Mouse (Mus musculus) spleen, adult 2 months (tissue): ENCODE results near the gene Wipf2. TPM values are rescaled to one million over a fixed set of nuclear protein-coding genes. Genes with fewer than 3 reads are reported as not detected.

Experiments
- DNase-seq, 2 experiments: peaks; one replicate each; pipeline versions ENCODE4 v3.0.0 to v3.0.0-alpha.2; 2012 to 2021; ENCODE audit warnings: low spot score in 2 of 2, low read depth in 1 of 2
- H3K27ac ChIP-seq: fragments of 200-500 bp; 2 replicates; pipeline ENCODE4 v1.5.1; 2012; ENCODE audit warnings: low read length, inconsistent platforms; ENCODE audit not compliant: insufficient read depth
- H3K27me3 ChIP-seq: fragments of 200-500 bp; 2 replicates; pipeline ENCODE4 v1.6.1; 2012; ENCODE audit warnings: mild to moderate bottlenecking, moderate library complexity, low read length, inconsistent platforms; ENCODE audit not compliant: control insufficient read depth, insufficient read depth
- H3K36me3 ChIP-seq: fragments of 200-500 bp; 2 replicates; pipeline ENCODE4 v1.6.1; 2012; ENCODE audit warnings: mild to moderate bottlenecking, low read length, inconsistent platforms; ENCODE audit not compliant: control insufficient read depth, insufficient read depth
- H3K4me1 ChIP-seq: fragments of 200-500 bp; 2 replicates; pipeline ENCODE4 v1.6.1; 2011; ENCODE audit warnings: inconsistent platforms; ENCODE audit not compliant: control insufficient read depth, insufficient read depth, insufficient read length
- H3K4me3 ChIP-seq: fragments of 200-500 bp; 2 replicates; pipeline ENCODE4 v1.5.1; 2011; ENCODE audit warnings: mild to moderate bottlenecking, inconsistent platforms; ENCODE audit not compliant: insufficient read depth, insufficient read length; ENCODE audit errors: extremely low read depth
- CTCF ChIP-seq: fragments of 200-500 bp; IDR thresholded peaks from 2 replicates; pipeline ENCODE4 v1.5.1; 2011; ENCODE audit warnings: mild to moderate bottlenecking, inconsistent platforms; ENCODE audit not compliant: insufficient read depth, insufficient read length, insufficient replicate concordance; ENCODE audit errors: extremely low read depth
- POLR2A ChIP-seq: fragments of 200-500 bp; IDR thresholded peaks from 2 replicates; pipeline ENCODE4 v1.6.1; 2011; ENCODE audit warnings: low read depth, low read length, inconsistent platforms
- WGBS: fragments of 180-500 bp; shearing (Covaris S2); methylation state at CpG from one replicate; pipeline ENCODE4 v1.1.7; 2018; 5-methylcytosine and 5-hydroxymethylcytosine counted together
- polyA plus RNA-seq: library from polyadenylated mRNA; depleted of rRNA; stranded (reverse); fragments of >200 nt; gene quantifications from 2 replicates; pipeline ENCODE4 v1.2.3, GENCODE M21; 2012; rRNA removed

Gene Wipf2
- polyA plus RNA-seq, 1 experiment = 8.0 TPM

DNA sequence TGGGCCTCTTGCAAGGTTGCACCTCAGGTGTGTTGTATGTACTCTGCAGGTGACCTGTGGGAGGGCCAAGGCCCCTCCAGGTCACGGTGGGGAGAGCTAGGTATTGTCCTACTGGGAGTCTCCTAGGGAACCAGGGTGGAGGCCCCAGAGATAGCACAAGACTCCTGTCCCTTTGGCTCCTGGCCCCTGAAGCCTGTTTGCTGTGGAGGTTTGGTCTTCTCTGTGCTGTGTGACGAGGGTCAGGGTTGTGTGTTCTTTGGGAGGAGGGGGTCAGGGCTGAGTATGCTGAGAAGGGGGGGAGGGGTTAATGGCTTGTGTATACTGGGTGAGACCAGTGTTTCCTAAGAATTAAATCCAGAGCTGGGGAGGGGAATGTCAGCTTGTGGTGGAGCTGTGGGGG lies 89.9 kb downstream of the Wipf2 start:
- Histone ChIP-seq H3K27ac (no peak overlapping the region), H3K4me1 (peaks cover 60% of the 10 kb centered on the region), H3K27me3 (no peaks in the 10 kb centered on the region), H3K36me3 (peaks cover 11% of the 10 kb centered on the region), H3K4me3 (no peak overlapping the region)
- no peak for TF ChIP-seq CTCF
- no peak for TF ChIP-seq POLR2A
- DNase-seq = no peak
- 72% methylated on average over 2 of the region's 2 CpGs for WGBS

DNA sequence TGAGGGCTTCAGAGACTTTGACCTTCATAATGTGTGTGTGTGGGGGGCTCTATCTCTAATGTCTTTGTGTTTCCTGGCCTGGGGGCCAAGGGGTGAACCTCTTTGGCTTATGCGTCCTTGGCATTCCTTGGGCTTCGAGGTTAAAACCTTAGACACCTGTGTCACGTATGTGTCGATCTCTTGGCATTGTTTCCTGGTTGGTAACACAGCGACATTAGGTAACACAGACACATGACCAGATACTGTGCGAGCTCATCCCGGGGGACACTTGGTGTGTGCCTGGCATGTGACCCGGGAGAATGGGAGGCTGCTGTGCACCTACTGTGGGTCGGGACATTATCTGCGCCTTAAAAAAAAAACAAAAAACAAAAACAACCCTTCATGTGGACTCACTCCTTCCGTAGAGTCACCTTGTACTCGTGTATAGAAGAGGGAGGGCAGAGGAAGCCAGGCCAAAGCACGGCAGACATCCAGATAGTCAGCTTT lies 90.4 kb downstream of the Wipf2 start:
- TF ChIP-seq CTCF (no peak), POLR2A (no peak)
- no peak for DNase-seq
- Histone ChIP-seq H3K36me3 (peaks cover 11% of the 10 kb centered on the region), H3K27me3 (no peaks in the 10 kb centered on the region), H3K27ac (0 out of 2 replicates have a peak overlapping the region, but pooled peaks have one; percentile 4), H3K4me1 (peaks cover 55% of the 10 kb centered on the region), H3K4me3 (no peak overlapping the region)
- WGBS = 52% methylated on average over 13 of the region's 13 CpGs

DNA sequence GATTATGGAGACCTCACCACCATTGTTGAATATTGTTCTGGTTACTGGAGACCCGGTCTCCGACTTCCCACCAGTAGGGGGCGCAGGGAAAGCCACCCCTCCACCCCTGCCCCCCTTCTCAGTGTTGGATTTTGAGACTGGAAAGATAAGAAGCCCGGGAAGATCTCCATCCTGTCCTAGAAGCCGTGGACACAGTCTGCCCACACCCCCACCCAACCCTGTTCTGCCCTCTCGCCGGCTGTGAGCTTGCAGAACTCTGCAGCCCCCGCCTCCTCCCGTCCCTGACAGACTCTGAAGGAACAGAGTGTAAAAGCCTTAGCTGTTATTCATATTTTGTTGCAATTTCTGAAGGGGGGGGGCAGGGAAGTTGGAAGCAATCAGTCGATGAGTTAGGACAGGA lies 90.9 kb downstream of the Wipf2 start:
- H3K4me1 ChIP-seq = peaks cover 50% of the 10 kb centered on the region
- no peaks in the 10 kb centered on the region for H3K27me3 ChIP-seq
- H3K36me3 ChIP-seq = peaks cover 11% of the 10 kb centered on the region
- H3K27ac ChIP-seq = no peak overlapping the region
- TF ChIP-seq POLR2A = no peak
- TF ChIP-seq CTCF = peak; percentile 62; the same call in 1 of the 2 replicates
- DNase-seq = no peak
- 22% methylated on average over 10 of the region's 10 CpGs for whole genome bisulfite sequencing
- H3K4me3 ChIP-seq = no peak overlapping the region

Other genes starting within 250 kb of the Wipf2 start
- not detected in 2 replicates for gene Gm12355, start 238.0 kb upstream of the Wipf2 start, polyA plus RNA-seq
- gene Gsdma3, start 237.3 kb upstream of the Wipf2 start, polyA plus RNA-seq = not detected in 2 replicates
- not detected in 2 replicates for gene Gsdma2, start 216.9 kb upstream of the Wipf2 start, polyA plus RNA-seq
- not detected in 2 replicates for gene Gsdma, start 199.3 kb upstream of the Wipf2 start, polyA plus RNA-seq
- gene Psmd3, start 181.1 kb upstream of the Wipf2 start, polyA plus RNA-seq = 83.1 and 107 TPM in 2 replicates
- 0.07 and 0.27 TPM in 2 replicates for gene Csf3, start 162.4 kb upstream of the Wipf2 start, polyA plus RNA-seq
- gene Med24, start 134.2 kb upstream of the Wipf2 start, polyA plus RNA-seq = 53.6 and 69.1 TPM in 2 replicates
- 19.8 and 20.7 TPM in 2 replicates for gene Thra, start 123.0 kb upstream of the Wipf2 start, polyA plus RNA-seq
- 27.7 and 29.0 TPM in 2 replicates for gene Nr1d1, start 88.3 kb upstream of the Wipf2 start, polyA plus RNA-seq
- gene Msl1, start 68.1 kb upstream of the Wipf2 start, polyA plus RNA-seq = 23.3 and 41.2 TPM in 2 replicates
- gene Casc3, start 58.7 kb upstream of the Wipf2 start, polyA plus RNA-seq = 30.2 and 32.6 TPM in 2 replicates
- 1.9 and 3.3 TPM in 2 replicates for gene Rapgefl1, start 26.9 kb upstream of the Wipf2 start, polyA plus RNA-seq
- gene Cdc6, start 44.2 kb downstream of the Wipf2 start, polyA plus RNA-seq = 1.6 and 2.0 TPM in 2 replicates
- gene Rara, start 64.2 kb downstream of the Wipf2 start, polyA plus RNA-seq = 37.0 and 48.8 TPM in 2 replicates
- gene Gjd3, start 119.4 kb downstream of the Wipf2 start, polyA plus RNA-seq = 0.56 and 0.67 TPM in 2 replicates
- 5.4 and 5.9 TPM in 2 replicates for gene Top2a, start 160.6 kb downstream of the Wipf2 start, polyA plus RNA-seq
- 274 and 328 TPM in 2 replicates for gene Igfbp4, start 177.6 kb downstream of the Wipf2 start, polyA plus RNA-seq
- 1.3 and 2.2 TPM in 2 replicates for gene Tns4, start 225.7 kb downstream of the Wipf2 start, polyA plus RNA-seq